Mouse (Mus musculus) hindbrain, postnatal 0 days (tissue): Measurements from ENCODE around the gene Agl. TPM values are rescaled to one million over a fixed set of nuclear protein-coding genes. Genes with fewer than 3 reads are reported as not detected.
"Not testable (repeated sequence)": the region's sequence is repeated elsewhere in the genome, so short reads cannot be mapped to it uniquely, and the experiment has no call there.

Experiments
- ATAC-seq: fragments of 200-750 bp; cut with Nextera tagmentation; 2 replicates; pipeline ENCODE4 v1.8.0; 2017; ENCODE audit warnings: mild to moderate bottlenecking, moderate TSS enrichment, moderate library complexity
- DNase-seq: peaks from one replicate; pipeline ENCODE4 v3.0.0-alpha.2; 2015; ENCODE audit warnings: low spot score
- H3K27ac ChIP-seq: fragments of 300-500 bp; sonication (generic); 2 replicates; pipeline ENCODE4 v1.5.1; 2014; ENCODE audit warnings: mild to moderate bottlenecking
- H3K27me3 ChIP-seq: fragments of 300-500 bp; sonication (generic); 2 replicates; pipeline ENCODE4 v1.6.1; 2014; ENCODE audit warnings: low read length, mixed read lengths; ENCODE audit not compliant: insufficient read depth
- H3K36me3 ChIP-seq: fragments of 300-500 bp; sonication (generic); 2 replicates; pipeline ENCODE4 v1.6.1; 2014; ENCODE audit warnings: low read length, mixed read lengths; ENCODE audit not compliant: insufficient read depth
- H3K4me1 ChIP-seq: fragments of 300-500 bp; sonication (generic); 2 replicates; pipeline ENCODE4 v1.6.1; 2014; ENCODE audit warnings: antibody characterized with exemption, low read length, mixed read lengths; ENCODE audit not compliant: insufficient read depth
- H3K4me2 ChIP-seq: fragments of 300-500 bp; sonication (generic); 2 replicates; pipeline ENCODE4 v1.6.1; 2014; ENCODE audit warnings: low read depth, mild to moderate bottlenecking, low read length, moderate library complexity, mixed read lengths
- H3K4me3 ChIP-seq: fragments of 300-500 bp; sonication (generic); 2 replicates; pipeline ENCODE4 v1.5.1; 2014; ENCODE audit warnings: low read length
- H3K9ac ChIP-seq: fragments of 300-500 bp; sonication (generic); replicated peaks from 2 replicates; pipeline ENCODE4 v1.6.1; 2014; ENCODE audit warnings: mild to moderate bottlenecking, low read length, moderate library complexity, mixed read lengths
- H3K9me3 ChIP-seq: fragments of 300-500 bp; sonication (generic); 2 replicates; pipeline ENCODE4 v1.6.1; 2016; ENCODE audit warnings: low read length, mixed read lengths
- CTCF ChIP-seq: IDR thresholded peaks from 2 replicates; pipeline ENCODE4 v1.5.1; 2016; ENCODE audit warnings: antibody characterized with exemption, control low read depth, low read depth
- WGBS: fragments of 180-500 bp; shearing (Covaris S2); extraction: QIAGEN DNeasy Blood & Tissue Kit; methylation state at CpG from one replicate; pipeline ENCODE4 v1.1.7; 2014; 5-methylcytosine and 5-hydroxymethylcytosine counted together
- polyA plus RNA-seq: library from polyadenylated mRNA; unstranded; fragments of >200 nt; fragmentation: Nextera tagmentation; extraction: Ambion mirVana; gene quantifications from 2 replicates; pipeline ENCODE4 v1.2.1, GENCODE M21; 2015
- total RNA-seq: library from RNA; depleted of rRNA; stranded (reverse); fragments of >200 nt; gene quantifications from 2 replicates; pipeline ENCODE4 v1.2.3, GENCODE M21; 2014

Agl gene
- total and polyA plus RNA-seq, 2 experiments from 2014 or later, result 13.9 to 14.3 TPM

DNA sequence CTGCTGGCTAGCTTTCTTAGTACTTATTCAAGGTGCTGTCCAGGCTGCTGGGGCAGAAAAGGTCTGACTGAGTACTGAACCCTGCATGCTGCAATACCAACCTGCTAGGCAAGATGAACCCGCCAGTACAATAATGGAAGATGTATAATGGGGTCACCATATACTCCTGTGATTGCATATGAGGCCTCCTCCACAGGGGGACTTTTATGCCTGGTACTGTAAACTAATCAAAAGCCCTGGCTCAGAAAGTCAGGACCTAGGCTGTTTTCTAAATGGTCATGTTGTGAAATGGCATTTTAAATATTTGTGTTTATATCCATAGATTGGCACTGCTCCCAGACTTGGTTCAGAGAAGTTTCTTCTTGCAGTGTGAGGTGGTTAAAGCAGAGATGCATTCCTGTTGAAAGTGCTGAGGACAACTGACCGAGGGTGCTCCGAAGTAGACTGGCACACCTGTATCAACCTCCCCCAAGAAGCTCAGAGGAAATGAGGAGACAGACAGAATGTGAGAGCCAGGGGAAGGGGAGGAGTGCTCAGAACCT is 8.8 kb upstream of the Agl start:
- Histone ChIP-seq H3K4me2 (no peak overlapping the region), H3K4me1 (no peaks in the 10 kb centered on the region), H3K9me3 (no peaks in the 10 kb centered on the region), H3K9ac (no peak overlapping the region), H3K4me3 (no peak overlapping the region), H3K27me3 (no peaks in the 10 kb centered on the region), H3K36me3 (no peaks in the 10 kb centered on the region), H3K27ac (no peak overlapping the region)
- no peak for TF ChIP-seq CTCF
- DNase-seq (no peak), ATAC-seq (no peak)
- WGBS, result 88% methylated on average over 3 of the region's 3 CpGs

GRCm38 (mm10) chr3:116815916-116816315 is 8.0 kb upstream of the Agl start:
- H3K4me2 ChIP-seq, result no peak overlapping the region
- H3K27ac ChIP-seq, result no peak overlapping the region
- 71% methylated on average over 4 of the region's 4 CpGs for WGBS
- H3K27me3 ChIP-seq, result no peaks in the 10 kb centered on the region
- H3K9me3 ChIP-seq, result no peaks in the 10 kb centered on the region
- H3K9ac ChIP-seq, result no peak overlapping the region
- no peak for TF ChIP-seq CTCF
- H3K4me3 ChIP-seq, result no peak overlapping the region
- no peak for ATAC-seq
- H3K36me3 ChIP-seq, result no peaks in the 10 kb centered on the region
- H3K4me1 ChIP-seq, result no peaks in the 10 kb centered on the region
- no peak for DNase-seq

- H3K27ac ChIP-seq, result no peak overlapping the region
- no peaks in the 10 kb centered on the region for H3K9me3 ChIP-seq
- H3K36me3 ChIP-seq, result no peaks in the 10 kb centered on the region
- WGBS, result 66% methylated on average over 6 of the region's 6 CpGs
- H3K4me3 ChIP-seq, result no peak overlapping the region
- no peaks in the 10 kb centered on the region for H3K4me1 ChIP-seq
- no peak for ATAC-seq
- no peak overlapping the region for H3K4me2 ChIP-seq
- TF ChIP-seq CTCF, result no peak
- H3K9ac ChIP-seq, result no peak overlapping the region
- H3K27me3 ChIP-seq, result no peaks in the 10 kb centered on the region
- DNase-seq, result no peak
Observed at GRCm38 (mm10) chr3:116815305-116815797, 7.4 kb upstream of the Agl start.

- DNase-seq, result no peak
- Histone ChIP-seq H3K4me2 (no peak overlapping the region), H3K4me1 (peaks cover 4% of the 10 kb centered on the region; the same call in 1 of the 2 replicates), H3K36me3 (no peaks in the 10 kb centered on the region), H3K4me3 (no peak overlapping the region), H3K27ac (no peak overlapping the region), H3K9ac (no peak overlapping the region), H3K9me3 (no peaks in the 10 kb centered on the region), H3K27me3 (no peaks in the 10 kb centered on the region)
- ATAC-seq, result no peak
- 91% methylated on average over 2 of the region's 2 CpGs for WGBS
- TF ChIP-seq CTCF, result no peak
Observed at GRCm38 (mm10) chr3:116812946-116813345, 5.0 kb upstream of the Agl start.

DNA sequence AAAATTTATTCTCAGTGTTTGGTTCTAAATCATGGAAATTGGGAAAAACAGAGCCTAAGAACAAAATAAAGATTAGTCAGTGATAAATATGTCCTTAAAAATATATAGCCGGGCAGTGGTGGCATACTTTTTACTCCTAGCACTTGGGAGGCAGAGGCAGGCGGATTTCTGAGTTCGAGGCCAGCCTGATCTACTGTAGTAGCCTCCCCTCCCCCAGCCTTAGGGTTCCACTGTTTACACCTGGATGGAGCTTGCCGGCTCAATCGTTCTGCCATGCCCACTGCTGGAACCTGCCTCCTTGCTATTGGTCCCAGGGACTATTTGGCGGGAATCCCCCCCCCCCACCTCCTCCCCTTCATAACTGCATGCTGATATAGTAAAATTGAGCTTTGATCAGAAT is 2.4 kb upstream of the Agl start:
- not testable (repeated sequence) for DNase-seq, H3K4me2 ChIP-seq, H3K9ac ChIP-seq, H3K36me3 ChIP-seq, H3K4me3 ChIP-seq, H3K4me1 ChIP-seq, H3K9me3 ChIP-seq, H3K27ac ChIP-seq, H3K27me3 ChIP-seq, ATAC-seq
- 84% methylated on average over 6 of the region's 6 CpGs for WGBS

- H3K27ac ChIP-seq, result no peak overlapping the region
- 89% methylated on average over 6 of the region's 6 CpGs for WGBS
- H3K4me3 ChIP-seq, result no peak overlapping the region
- H3K9me3 ChIP-seq, result no peaks in the 10 kb centered on the region
- H3K4me2 ChIP-seq, result no peak overlapping the region
- ATAC-seq, result no peak
- no peak for DNase-seq
- H3K36me3 ChIP-seq, result no peaks in the 10 kb centered on the region
- H3K4me1 ChIP-seq, result peaks cover 4% of the 10 kb centered on the region; the same call in 1 of the 2 replicates
- no peak overlapping the region for H3K9ac ChIP-seq
- TF ChIP-seq CTCF, result no peak
- no peaks in the 10 kb centered on the region for H3K27me3 ChIP-seq
Observed at GRCm38 (mm10) chr3:116809221-116809620, 1.3 kb upstream of the Agl start.

- no peaks in the 10 kb centered on the region for H3K36me3 ChIP-seq
- H3K4me1 ChIP-seq, result peaks cover 4% of the 10 kb centered on the region; the same call in 1 of the 2 replicates
- peak overlapping the region; percentile 53 for H3K4me2 ChIP-seq
- no peaks in the 10 kb centered on the region for H3K27me3 ChIP-seq
- ATAC-seq (peak; percentile 58), DNase-seq (no peak)
- H3K9ac ChIP-seq, result peak overlapping the region; percentile 66
- H3K9me3 ChIP-seq, result no peaks in the 10 kb centered on the region
- no peak for TF ChIP-seq CTCF
- WGBS, result 59% methylated on average over 10 of the region's 10 CpGs
- H3K4me3 ChIP-seq, result peak overlapping the region; percentile 65
- H3K27ac ChIP-seq, result peak overlapping the region; percentile 86
Observed at GRCm38 (mm10) chr3:116808507-116809217, 696 bp upstream of the Agl start.
